Mouse (Mus musculus): ENCODE results near the gene Pald1. TPM values are rescaled to one million over a fixed set of nuclear protein-coding genes. Genes with fewer than 3 reads are reported as not detected.

Gene Pald1
- polyA plus RNA-seq, 1 experiment = 6.8 TPM

DNA sequence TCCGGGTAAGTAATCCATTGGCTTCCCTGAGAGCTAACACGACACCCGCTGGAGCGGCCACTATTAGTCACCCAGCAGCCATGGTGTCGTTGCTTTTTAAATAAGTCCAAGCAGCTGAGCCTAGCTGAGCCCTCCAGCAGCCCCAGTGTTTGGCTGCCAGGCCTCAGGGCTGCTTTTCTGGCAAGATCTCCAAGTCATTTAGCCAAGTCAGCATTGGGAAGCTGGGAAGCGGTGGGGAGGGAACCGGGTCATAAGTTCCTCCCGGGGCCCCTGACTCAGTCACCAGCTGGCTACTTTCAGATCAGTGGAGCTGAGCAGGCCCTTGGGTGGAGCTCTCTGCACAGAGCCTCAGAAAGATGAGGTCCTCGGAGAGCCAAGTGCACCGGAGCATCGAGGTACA lies 98.1 kb downstream of the Pald1 start:
- no peak for DNase-seq
- Histone ChIP-seq H3K27me3 (ENCODE audit: control insufficient read depth, insufficient read depth, low read length) (no peaks in the 10 kb centered on the region), H3K36me3 (ENCODE audit: control insufficient read depth, insufficient read depth, low read length) (no peaks in the 10 kb centered on the region), H3K4me3 (ENCODE audit: control insufficient read depth, insufficient read depth, low read length) (no peak overlapping the region), H3K4me1 (replicated peaks; ENCODE audit: control insufficient read depth, insufficient read depth, low read length) (no peaks in the 10 kb centered on the region; the same call in 1 of the 2 replicates), H3K27ac (ENCODE audit: control insufficient read depth, insufficient read depth, low read length) (no peak overlapping the region)
- 91% methylated on average over 11 of the region's 11 CpGs for WGBS
- TF ChIP-seq CTCF (IDR thresholded peaks at IDR 0.05; ENCODE audit: borderline replicate concordance, control insufficient read depth, extremely low read depth, insufficient read depth, low read length, poor library complexity) = no peak
- TF ChIP-seq POLR2A (IDR thresholded peaks at IDR 0.05; ENCODE audit: control insufficient read depth, extremely low read depth, insufficient read depth, low read length, poor library complexity) = no peak

- no peak overlapping the region for H3K4me3 ChIP-seq (ENCODE audit: control insufficient read depth, insufficient read depth, low read length)
- TF ChIP-seq CTCF (IDR thresholded peaks at IDR 0.05; ENCODE audit: borderline replicate concordance, control insufficient read depth, extremely low read depth, insufficient read depth, low read length, poor library complexity) (no peak), POLR2A (IDR thresholded peaks at IDR 0.05; ENCODE audit: control insufficient read depth, extremely low read depth, insufficient read depth, low read length, poor library complexity) (no peak)
- no peaks in the 10 kb centered on the region for H3K27me3 ChIP-seq (ENCODE audit: control insufficient read depth, insufficient read depth, low read length)
- 93% methylated on average over 4 of the region's 4 CpGs for WGBS
- H3K27ac ChIP-seq (ENCODE audit: control insufficient read depth, insufficient read depth, low read length) = no peak overlapping the region
- DNase-seq = no peak
- no peaks in the 10 kb centered on the region for H3K36me3 ChIP-seq (ENCODE audit: control insufficient read depth, insufficient read depth, low read length)
- H3K4me1 ChIP-seq (replicated peaks; ENCODE audit: control insufficient read depth, insufficient read depth, low read length) = no peaks in the 10 kb centered on the region; the same call in 1 of the 2 replicates
Measured at GRCm38 (mm10) chr10:61284309-61284708, 99.0 kb downstream of the Pald1 start.

DNA sequence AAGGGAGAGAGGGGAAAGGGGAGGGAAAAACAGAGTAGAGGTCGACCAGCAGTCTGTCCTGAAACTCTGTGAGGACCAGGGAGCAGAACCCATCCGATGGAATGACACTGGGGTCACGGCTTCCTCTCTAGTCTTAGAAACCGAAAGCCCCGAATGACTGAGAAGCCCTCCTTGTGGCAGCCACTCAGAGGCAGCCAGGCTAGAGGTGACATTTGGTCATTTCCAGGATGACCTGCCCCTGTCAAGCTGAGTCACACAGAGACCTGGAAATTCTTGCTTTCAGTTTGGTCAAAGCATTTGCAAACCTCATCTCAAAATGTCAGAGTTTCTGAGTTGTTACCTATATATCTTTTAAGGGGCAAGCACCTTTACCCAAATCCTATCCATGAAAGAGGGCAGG lies 102.2 kb downstream of the Pald1 start:
- Histone ChIP-seq H3K36me3 (ENCODE audit: control insufficient read depth, insufficient read depth, low read length) (no peaks in the 10 kb centered on the region), H3K4me1 (replicated peaks; ENCODE audit: control insufficient read depth, insufficient read depth, low read length) (no peaks in the 10 kb centered on the region; the same call in 1 of the 2 replicates), H3K27ac (ENCODE audit: control insufficient read depth, insufficient read depth, low read length) (no peak overlapping the region), H3K4me3 (ENCODE audit: control insufficient read depth, insufficient read depth, low read length) (no peak overlapping the region), H3K27me3 (ENCODE audit: control insufficient read depth, insufficient read depth, low read length) (no peaks in the 10 kb centered on the region)
- 92% methylated on average over 5 of the region's 5 CpGs for WGBS
- TF ChIP-seq POLR2A (IDR thresholded peaks at IDR 0.05; ENCODE audit: control insufficient read depth, extremely low read depth, insufficient read depth, low read length, poor library complexity) (no peak), CTCF (IDR thresholded peaks at IDR 0.05; ENCODE audit: borderline replicate concordance, control insufficient read depth, extremely low read depth, insufficient read depth, low read length, poor library complexity) (no peak)
- DNase-seq = no peak

- WGBS = 43% methylated on average over 14 of the region's 14 CpGs
- peaks cover 6% of the 10 kb centered on the region; the same call in 1 of the 2 replicates for H3K4me1 ChIP-seq (replicated peaks; ENCODE audit: control insufficient read depth, insufficient read depth, low read length)
- H3K27ac ChIP-seq (ENCODE audit: control insufficient read depth, insufficient read depth, low read length) = no peak overlapping the region
- no peaks in the 10 kb centered on the region for H3K36me3 ChIP-seq (ENCODE audit: control insufficient read depth, insufficient read depth, low read length)
- TF ChIP-seq CTCF (IDR thresholded peaks at IDR 0.05; ENCODE audit: borderline replicate concordance, control insufficient read depth, extremely low read depth, insufficient read depth, low read length, poor library complexity) = no peak
- TF ChIP-seq POLR2A (IDR thresholded peaks at IDR 0.05; ENCODE audit: control insufficient read depth, extremely low read depth, insufficient read depth, low read length, poor library complexity) = no peak
- peaks cover 3% of the 10 kb centered on the region; the same call in 1 of the 2 replicates for H3K27me3 ChIP-seq (ENCODE audit: control insufficient read depth, insufficient read depth, low read length)
- H3K4me3 ChIP-seq (ENCODE audit: control insufficient read depth, insufficient read depth, low read length) = no peak overlapping the region
- no peak for DNase-seq
Measured at GRCm38 (mm10) chr10:61277918-61278674, 105.2 kb downstream of the Pald1 start.

DNA sequence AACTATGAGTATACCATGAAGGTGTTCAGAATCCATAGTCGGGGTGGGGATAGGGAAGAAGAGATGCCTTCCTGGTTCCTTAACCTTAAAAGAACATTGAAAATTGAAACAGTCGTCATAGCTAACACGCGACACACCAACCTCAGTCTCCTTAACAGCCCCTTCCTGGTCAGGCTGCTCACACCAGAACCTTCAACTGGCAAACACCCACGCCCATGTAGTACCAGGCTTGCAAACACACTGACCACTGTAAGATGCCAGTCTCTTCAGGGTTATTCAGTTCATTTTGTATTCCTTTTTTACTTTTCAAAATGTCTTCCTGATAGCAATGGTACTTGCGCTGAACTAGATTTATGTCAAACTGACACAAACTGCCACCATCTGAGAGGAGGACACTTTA lies 106.3 kb downstream of the Pald1 start:
- Histone ChIP-seq H3K4me1 (replicated peaks; ENCODE audit: control insufficient read depth, insufficient read depth, low read length) (peaks cover 11% of the 10 kb centered on the region; the same call in 1 of the 2 replicates), H3K27ac (ENCODE audit: control insufficient read depth, insufficient read depth, low read length) (no peak overlapping the region), H3K4me3 (ENCODE audit: control insufficient read depth, insufficient read depth, low read length) (no peak overlapping the region), H3K27me3 (ENCODE audit: control insufficient read depth, insufficient read depth, low read length) (peaks cover 3% of the 10 kb centered on the region; the same call in 1 of the 2 replicates), H3K36me3 (ENCODE audit: control insufficient read depth, insufficient read depth, low read length) (no peaks in the 10 kb centered on the region)
- 93% methylated on average over 6 of the region's 6 CpGs for WGBS
- no peak for DNase-seq
- TF ChIP-seq CTCF (IDR thresholded peaks at IDR 0.05; ENCODE audit: borderline replicate concordance, control insufficient read depth, extremely low read depth, insufficient read depth, low read length, poor library complexity) (no peak), POLR2A (IDR thresholded peaks at IDR 0.05; ENCODE audit: control insufficient read depth, extremely low read depth, insufficient read depth, low read length, poor library complexity) (no peak)

- Histone ChIP-seq H3K27ac (ENCODE audit: control insufficient read depth, insufficient read depth, low read length) (no peak overlapping the region), H3K4me3 (ENCODE audit: control insufficient read depth, insufficient read depth, low read length) (no peak overlapping the region), H3K4me1 (replicated peaks; ENCODE audit: control insufficient read depth, insufficient read depth, low read length) (peaks cover 11% of the 10 kb centered on the region; the same call in 1 of the 2 replicates), H3K36me3 (ENCODE audit: control insufficient read depth, insufficient read depth, low read length) (no peaks in the 10 kb centered on the region), H3K27me3 (ENCODE audit: control insufficient read depth, insufficient read depth, low read length) (peaks cover 3% of the 10 kb centered on the region; the same call in 1 of the 2 replicates)
- DNase-seq = peak; percentile 31
- TF ChIP-seq CTCF (IDR thresholded peaks at IDR 0.05; ENCODE audit: borderline replicate concordance, control insufficient read depth, extremely low read depth, insufficient read depth, low read length, poor library complexity) (peak; percentile 52; the same call in 1 of the 2 replicates), POLR2A (IDR thresholded peaks at IDR 0.05; ENCODE audit: control insufficient read depth, extremely low read depth, insufficient read depth, low read length, poor library complexity) (no peak)
- 2% methylated on average over 5 of the region's 5 CpGs for WGBS
Measured at GRCm38 (mm10) chr10:61275669-61276110, 107.6 kb downstream of the Pald1 start.

Measured in thymus, adult 2 months (tissue).